Mouse (Mus musculus): Measurements from ENCODE around the gene Slc16a9.

Slc16a9 gene

GRCm38 (mm10) chr10:70301190-70301589, 56.3 kb downstream of the Slc16a9 start:
- DNase-seq (ENCODE audit: low spot score in 2 of 2) = no peak

DNA sequence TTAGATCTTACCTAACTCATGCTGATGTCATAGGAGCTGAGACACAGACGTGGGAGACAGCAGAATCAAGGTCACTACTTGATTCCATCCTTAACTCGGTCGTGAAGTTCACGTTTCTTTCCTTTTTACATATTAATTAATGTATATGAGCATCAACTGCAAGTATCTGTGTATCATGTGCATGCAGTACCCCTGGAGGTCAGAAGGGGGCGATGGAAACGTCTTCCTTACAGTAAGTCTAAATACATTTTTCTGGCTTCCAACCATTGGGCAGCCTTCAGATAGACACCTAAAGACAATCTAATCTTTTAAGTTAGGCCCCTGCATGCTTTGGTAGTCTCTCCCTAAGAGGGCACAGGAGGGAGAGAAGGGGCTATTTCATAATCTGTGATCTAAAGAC, 58.3 kb downstream of the Slc16a9 start:
- DNase-seq (ENCODE audit: low spot score in 2 of 2) = no peak

- no peak for DNase-seq (ENCODE audit: low spot score in 2 of 2)
Measured at GRCm38 (mm10) chr10:70305683-70306082, 60.8 kb downstream of the Slc16a9 start.

GRCm38 (mm10) chr10:70309416-70309815, 64.5 kb downstream of the Slc16a9 start:
- DNase-seq (ENCODE audit: low spot score in 2 of 2) = no peak

DNA sequence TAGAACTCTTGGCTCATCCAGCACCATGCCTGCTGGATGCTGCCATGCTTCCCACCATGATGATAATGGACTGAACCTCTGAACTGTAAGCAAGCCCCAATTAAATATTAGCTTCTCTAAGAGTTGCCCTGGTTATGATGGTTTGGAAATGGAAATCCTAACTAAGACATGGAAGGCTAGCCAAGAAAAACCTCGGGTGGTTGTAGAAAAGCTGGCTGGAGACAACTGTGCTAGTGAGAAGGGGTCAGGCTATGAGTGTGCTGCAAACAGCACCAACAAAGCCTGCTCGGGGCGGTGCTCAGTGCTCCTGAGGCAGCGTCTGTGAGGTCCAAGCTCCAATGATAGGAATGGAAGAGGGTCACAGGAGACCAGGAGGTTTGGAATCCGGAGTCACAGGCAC, 65.7 kb downstream of the Slc16a9 start:
- DNase-seq (ENCODE audit: low spot score in 2 of 2) = no peak

GRCm38 (mm10) chr10:70315895-70316294, 71.0 kb downstream of the Slc16a9 start:
- no peak for DNase-seq (ENCODE audit: low spot score in 2 of 2)

GRCm38 (mm10) chr10:70316856-70317255, 72.0 kb downstream of the Slc16a9 start:
- DNase-seq (ENCODE audit: low spot score in 2 of 2) = no peak

- no peak for DNase-seq (ENCODE audit: low spot score in 2 of 2)
Measured at GRCm38 (mm10) chr10:70317394-70317965, 72.6 kb downstream of the Slc16a9 start.

DNA sequence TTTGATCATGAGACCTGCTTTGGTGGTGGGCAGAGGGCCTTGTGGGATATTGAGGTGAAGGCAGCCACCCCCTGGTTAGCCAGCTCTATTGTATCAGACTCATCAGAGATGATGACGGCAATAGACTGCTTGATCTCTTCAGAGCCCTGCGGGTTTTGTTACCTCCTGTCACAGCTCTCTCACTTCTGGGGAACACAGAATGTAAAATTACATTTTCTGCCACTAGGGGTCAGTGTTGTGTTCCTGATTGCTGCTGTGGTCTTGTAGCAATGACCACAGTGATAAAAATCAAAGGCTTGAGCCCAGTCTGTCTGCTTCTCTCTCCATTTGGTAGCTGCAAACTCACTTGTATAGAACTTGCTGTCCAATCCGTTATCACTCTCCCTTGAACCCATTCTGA, 73.7 kb downstream of the Slc16a9 start:
- DNase-seq (ENCODE audit: low spot score in 2 of 2) = peak; percentile 42 to 81

DNA sequence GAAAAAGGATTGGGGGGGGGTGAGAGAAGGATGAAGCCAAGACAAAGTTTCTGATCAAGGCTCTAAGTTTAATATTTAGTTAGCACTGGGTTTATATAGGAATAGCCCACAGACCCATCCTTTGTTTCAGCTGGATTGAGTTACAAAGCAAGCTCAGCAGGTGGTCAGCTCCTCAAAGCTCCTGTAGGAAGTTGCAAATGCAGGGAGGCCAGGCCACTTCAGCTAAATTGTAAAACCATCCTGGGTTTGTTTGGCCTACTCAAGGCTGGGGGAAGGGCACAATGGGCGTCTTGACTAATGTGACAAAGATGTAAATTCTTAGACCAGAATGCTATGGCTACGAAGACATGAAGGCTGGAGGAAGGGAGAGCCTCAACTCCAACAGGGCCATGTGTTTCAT, 80.6 kb downstream of the Slc16a9 start:
- DNase-seq (ENCODE audit: low spot score in 2 of 2) = no peak

GRCm38 (mm10) chr10:70327331-70327730, 82.4 kb downstream of the Slc16a9 start:
- DNase-seq (ENCODE audit: low spot score in 2 of 2) = no peak

DNA sequence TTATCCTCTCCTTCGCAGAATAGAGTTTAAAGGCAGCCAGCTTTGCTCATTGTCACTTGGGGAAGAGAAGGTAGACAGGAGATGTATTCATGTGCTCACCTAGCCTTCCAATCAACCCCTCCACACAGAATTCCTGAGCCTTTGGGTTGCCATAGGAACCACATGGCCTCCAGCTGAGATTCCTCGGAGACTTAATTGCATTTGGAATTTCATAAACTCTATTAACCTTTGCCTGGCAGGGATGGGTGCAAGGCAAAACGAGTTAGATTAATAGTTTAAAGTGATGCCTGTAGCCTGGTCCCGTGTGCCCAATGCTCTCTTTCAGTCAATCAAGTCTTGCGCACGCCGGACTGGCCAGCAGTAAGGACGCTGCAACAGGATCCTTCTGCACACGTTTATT, 83.2 kb downstream of the Slc16a9 start:
- no peak for DNase-seq (ENCODE audit: low spot score in 2 of 2)
